Mouse (Mus musculus): ENCODE measurements around the gene Inha.
A peak's percentile ranks its signal among the peaks of the same experiment; 100 is the strongest.

Inha gene

GRCm38 (mm10) chr1:75490785-75491551 is 15.9 kb upstream of the Inha start:
- DNase-seq = no peak

DNA sequence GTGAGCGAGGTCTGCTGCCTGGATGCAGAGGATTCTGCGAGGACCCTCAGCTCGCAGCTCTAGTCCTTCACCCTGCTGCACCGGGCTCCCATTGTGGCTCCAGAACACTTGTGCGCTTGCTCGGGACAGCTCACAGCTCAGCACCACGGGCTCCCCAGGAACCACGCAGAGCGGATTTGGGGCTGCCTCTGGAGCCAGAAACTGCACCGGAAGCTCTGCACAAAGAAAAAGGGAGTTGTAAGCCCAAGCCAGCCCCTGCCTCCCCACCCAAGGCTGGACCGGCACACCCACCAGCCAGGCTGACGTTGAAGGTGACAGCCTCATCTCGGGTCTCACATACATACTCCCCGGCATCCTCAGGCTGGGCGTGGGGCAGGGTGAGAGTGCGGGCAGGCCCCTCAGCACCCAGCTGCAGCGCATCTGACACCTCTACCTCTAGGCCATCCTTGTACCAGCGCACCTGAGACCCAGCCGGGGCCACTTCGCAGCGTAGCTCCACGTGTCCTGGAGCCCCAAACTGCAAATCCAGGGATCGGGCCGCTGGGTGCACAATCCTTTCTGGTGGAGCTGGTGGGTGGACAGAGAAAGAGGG is 14.2 kb upstream of the Inha start:
- no peak for DNase-seq

GRCm38 (mm10) chr1:75494878-75495548 is 11.9 kb upstream of the Inha start:
- peak; percentile 55 for DNase-seq

GRCm38 (mm10) chr1:75498897-75499296 is 8.0 kb upstream of the Inha start:
- no peak for DNase-seq

- DNase-seq = no peak
These were observed 7.4 kb upstream of the Inha start for GRCm38 (mm10) chr1:75499441-75499840.

GRCm38 (mm10) chr1:75501905-75502304 is 5.0 kb upstream of the Inha start:
- no peak for DNase-seq

- DNase-seq = no peak
These were observed 3.8 kb upstream of the Inha start for GRCm38 (mm10) chr1:75502945-75503650.

GRCm38 (mm10) chr1:75503651-75503980 is 3.3 kb upstream of the Inha start:
- DNase-seq = no peak

DNA sequence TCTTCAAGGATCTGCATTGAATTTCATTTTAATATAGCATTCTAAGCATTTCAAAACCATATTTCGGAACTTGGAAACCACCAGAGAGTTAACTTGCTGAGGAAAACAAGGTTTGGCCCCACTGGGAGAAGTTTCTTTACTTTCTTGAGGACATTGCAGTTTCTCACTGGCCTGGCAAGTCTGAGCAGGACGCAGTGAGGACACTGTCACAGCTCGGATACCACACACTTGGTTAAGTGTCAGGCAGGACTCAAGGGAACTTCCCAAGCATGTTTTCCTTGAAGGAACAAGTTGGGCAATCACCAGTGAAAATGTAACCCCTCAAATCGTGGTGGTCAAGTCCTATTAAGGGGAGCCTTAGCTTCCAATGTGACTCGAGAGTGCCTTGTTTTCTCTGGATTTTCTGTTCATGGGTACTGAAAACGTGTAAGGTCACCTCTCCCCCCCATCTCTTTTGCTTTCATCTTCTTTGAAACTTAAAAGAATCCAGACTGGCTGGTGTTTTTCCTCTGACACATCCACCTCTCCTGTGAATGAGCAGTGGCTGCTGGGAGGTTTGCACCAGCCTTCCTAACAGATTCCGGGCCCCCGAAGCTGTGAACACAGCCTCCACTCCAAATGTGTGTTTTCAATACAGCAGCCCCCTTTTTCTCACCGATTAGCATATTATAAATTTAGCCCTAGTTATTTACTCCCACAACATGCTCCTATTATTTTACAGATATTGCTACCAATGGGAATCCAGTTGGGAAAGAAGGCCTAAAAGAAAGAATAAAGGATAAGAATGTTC is 2.4 kb upstream of the Inha start:
- DNase-seq = no peak

DNA sequence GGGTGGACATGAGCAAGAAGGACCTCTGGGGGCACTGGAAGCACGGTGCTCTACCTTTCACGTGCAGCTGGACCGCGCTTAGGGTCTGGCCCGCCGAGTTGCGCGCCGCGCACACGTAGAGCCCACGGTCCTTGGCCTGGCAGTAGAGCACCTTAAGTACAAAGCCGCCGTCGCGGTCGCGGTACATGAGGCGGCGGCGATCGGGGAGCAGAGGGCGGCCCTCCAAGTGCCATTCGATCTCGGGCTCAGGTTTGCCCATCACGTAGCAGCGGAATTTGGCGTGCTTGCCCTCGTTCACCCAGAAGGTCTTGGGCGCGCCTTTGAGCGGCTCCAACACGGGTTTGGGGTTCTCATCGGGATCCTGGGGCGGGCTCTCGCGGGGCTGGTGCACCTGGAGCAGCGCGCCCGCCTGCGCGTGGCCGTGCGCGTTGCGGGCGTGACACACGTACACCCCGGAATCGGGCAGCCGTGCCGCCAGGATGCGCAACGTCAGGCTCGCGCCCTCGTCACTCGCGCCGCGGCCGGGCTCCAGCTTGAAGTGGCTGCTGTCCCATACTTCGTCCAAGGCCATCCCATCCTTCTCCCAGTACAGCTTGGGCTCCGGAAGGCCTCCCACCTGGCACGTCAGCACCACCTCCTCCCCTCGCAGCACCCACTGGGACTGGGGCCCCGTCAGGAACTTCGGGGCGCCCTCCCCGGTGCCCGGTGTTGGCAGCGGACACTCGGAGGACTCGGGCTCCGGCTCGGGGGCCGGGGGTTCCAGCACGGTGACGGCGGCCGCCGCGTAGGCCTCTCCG is 1.5 kb upstream of the Inha start:
- DNase-seq = peak; percentile 80

GRCm38 (mm10) chr1:75505956-75506831 is 683 bp upstream of the Inha start, which contains the start of gene Obsl1:
Gene Obsl1 (minus strand): TSS chr1:75506452.
- peak; percentile 61 for DNase-seq

DNA sequence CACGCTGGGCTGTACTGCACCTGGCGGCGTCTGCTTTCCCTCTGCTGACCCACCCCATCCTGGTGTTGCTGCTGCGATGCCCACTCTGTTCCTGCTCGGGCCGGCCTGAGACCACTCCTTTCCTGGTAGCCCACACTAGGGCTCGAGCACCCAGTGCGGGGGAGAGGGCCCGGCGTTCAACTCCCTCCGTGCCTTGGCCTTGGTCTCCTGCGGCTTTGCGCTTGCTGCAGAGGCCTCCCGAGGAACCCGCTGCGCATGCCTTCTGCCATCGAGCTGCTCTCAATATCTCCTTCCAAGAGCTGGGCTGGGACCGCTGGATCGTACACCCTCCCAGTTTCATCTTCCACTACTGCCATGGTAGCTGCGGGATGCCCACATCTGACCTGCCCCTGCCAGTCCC is 2.7 kb downstream of the Inha start:
- no peak for DNase-seq

- no peak for DNase-seq
These were observed 3.3 kb downstream of the Inha start for GRCm38 (mm10) chr1:75510154-75510553.

DNA sequence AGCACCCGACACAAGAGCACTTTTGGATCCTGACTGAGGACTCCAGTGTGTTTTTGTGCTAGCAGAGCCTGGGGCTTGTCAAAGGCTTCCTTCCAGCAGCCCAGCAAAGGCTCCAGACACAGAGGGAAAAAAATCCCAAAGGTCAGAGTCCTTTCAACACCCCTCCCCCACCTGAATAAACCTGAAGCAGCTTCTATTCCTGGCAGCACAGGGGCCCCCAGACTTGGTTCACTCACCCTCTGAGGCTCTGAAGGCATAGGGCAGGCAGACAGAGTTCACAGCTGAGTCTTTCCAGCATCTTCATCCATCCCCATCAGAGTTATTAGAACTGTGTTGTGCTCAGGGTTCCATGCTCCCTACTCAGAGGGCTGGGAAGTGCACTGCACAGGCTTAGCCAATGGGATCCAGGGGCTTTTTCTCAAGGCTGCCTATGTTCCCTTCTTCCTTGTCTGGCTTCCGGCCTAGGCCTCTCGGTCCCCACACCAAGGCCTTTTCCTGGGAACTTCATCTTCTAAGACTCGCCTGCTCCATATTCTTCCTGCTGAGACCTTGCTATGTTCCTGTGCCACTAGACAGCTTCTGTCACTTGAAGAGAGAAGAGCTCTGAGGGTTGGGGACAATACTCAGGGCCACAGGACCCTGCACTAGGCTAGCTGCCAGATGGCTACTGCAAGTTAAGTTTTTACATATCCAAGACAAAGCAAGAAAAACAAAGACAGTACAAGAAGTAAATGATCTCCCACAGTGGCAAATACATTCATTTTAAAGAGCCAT is 4.7 kb downstream of the Inha start:
- no peak for DNase-seq

DNA sequence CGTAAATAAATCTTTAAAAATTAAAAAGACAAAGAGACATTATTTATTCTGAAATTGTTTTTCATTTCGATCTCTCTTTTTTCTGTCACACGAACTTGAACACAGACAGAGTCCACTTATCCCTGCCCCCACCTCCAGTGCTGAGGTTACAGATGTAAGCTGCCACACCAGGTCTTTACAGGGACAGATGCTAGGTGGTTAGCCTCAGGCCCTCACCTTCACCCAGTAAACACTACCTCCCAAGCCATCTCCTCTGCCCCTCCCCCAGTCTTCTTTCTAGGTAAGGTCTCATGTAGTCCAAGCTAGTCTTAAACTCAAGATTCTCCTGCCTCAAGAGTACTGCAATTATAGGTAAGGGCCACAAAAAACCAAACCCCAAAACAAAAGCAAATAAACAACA is 5.7 kb downstream of the Inha start:
- no peak for DNase-seq

GRCm38 (mm10) chr1:75516703-75517380 is 10.0 kb downstream of the Inha start:
- DNase-seq = no peak

- no peak for DNase-seq
These were observed 11.1 kb downstream of the Inha start for GRCm38 (mm10) chr1:75517984-75518383.

DNA sequence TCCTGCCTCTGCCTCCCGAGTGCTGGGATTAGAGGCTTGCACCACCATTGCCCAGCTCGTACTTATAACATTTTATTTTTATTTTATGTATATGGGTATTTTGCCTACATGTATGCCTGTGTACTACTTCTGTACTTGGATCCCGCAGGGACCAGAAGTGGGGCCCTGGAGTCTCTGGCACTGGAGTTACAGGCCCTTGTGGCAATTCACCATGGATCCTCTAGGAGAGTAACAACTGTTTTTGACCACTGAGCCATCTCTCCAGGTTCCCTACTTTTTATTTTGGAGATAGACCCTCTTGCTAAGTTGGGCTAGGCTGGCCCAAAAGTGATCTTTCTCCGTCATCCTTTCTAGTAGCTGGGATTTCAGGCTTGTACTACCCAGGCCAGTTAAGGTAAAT is 11.6 kb downstream of the Inha start:
- DNase-seq = no peak

GRCm38 (mm10) chr1:75519576-75519975 is 12.7 kb downstream of the Inha start:
- DNase-seq = no peak
